Mouse (Mus musculus): ENCODE results near the gene Fance. TPM values are rescaled to one million over a fixed set of nuclear protein-coding genes. Genes with fewer than 3 reads are reported as not detected.

Gene Fance
- polyA plus RNA-seq, 1 experiment from 2014 or later = 21.7 TPM

DNA sequence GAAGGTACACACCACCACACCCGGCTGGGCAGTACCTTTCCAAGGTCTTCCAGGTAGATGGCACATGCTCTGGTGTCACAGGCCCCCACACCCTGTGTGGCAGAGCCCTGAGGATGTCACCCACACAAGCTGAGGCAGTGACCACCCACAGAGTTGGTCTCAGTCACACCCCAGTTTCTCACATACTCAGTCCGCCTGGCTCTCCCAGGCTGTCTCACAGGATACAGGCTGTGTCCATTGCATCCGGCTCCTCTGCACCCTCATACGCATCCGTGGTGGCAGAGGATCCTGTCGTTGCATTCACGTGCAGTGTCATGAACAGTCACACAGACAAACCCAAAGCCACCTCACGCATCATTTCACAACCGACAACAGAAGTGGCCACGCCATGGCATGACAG, 34.0 kb downstream of the Fance start:
- H3K27ac ChIP-seq (ENCODE audit: low read depth, low read length) = no peak overlapping the region
- 0 out of 2 replicates have a peak, but pooled peaks cover 7% of the 10 kb centered on the region for H3K27me3 ChIP-seq (replicated peaks; ENCODE audit: control insufficient read depth, insufficient read depth, low read length)
- peaks cover 15% of the 10 kb centered on the region; the same call in 1 of the 2 replicates for H3K4me1 ChIP-seq (ENCODE audit: control insufficient read depth, insufficient read depth, low read length)
- no peaks in the 10 kb centered on the region for H3K9me3 ChIP-seq (replicated peaks; ENCODE audit: control insufficient read depth, low read length)
- no peak for DNase-seq (ENCODE audit: low spot score)
- ATAC-seq = no peak
- H3K36me3 ChIP-seq (ENCODE audit: control insufficient read depth, insufficient read depth, low read length) = no peaks in the 10 kb centered on the region
- no peak overlapping the region for H3K4me2 ChIP-seq (ENCODE audit: low read length)
- no peak overlapping the region for H3K4me3 ChIP-seq (ENCODE audit: low read depth, low read length)
- 80% methylated on average over 10 of the region's 10 CpGs for WGBS
- H3K9ac ChIP-seq (ENCODE audit: low read length) = no peak overlapping the region

DNA sequence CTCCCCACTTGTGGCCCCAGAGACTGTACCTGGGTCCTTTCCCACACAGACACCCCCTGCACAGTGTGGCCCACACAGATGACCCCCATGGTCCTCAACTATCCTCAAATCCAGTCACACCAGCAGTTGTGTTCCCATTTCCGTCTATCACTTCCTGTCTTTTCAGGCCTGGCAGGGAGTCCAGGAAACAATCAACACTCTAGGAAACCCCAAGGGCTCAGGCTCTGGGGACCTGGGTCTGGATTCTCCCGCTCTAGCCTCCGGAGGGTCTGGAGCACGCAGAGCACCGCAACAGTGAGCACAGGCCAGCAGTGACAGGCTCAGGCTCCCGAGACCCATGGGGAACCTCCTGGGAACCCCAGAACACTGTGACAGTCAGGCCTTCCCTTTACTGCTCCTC, 34.9 kb downstream of the Fance start:
- H3K27me3 ChIP-seq (replicated peaks; ENCODE audit: control insufficient read depth, insufficient read depth, low read length) = 0 out of 2 replicates have a peak, but pooled peaks cover 10% of the 10 kb centered on the region
- peaks cover 15% of the 10 kb centered on the region; the same call in 1 of the 2 replicates for H3K4me1 ChIP-seq (ENCODE audit: control insufficient read depth, insufficient read depth, low read length)
- DNase-seq (ENCODE audit: low spot score) (no peak), ATAC-seq (no peak)
- no peak overlapping the region for H3K4me3 ChIP-seq (ENCODE audit: low read depth, low read length)
- 56% methylated on average over 6 of the region's 6 CpGs for WGBS
- no peak overlapping the region for H3K4me2 ChIP-seq (ENCODE audit: low read length)
- no peaks in the 10 kb centered on the region for H3K36me3 ChIP-seq (ENCODE audit: control insufficient read depth, insufficient read depth, low read length)
- H3K9me3 ChIP-seq (replicated peaks; ENCODE audit: control insufficient read depth, low read length) = no peaks in the 10 kb centered on the region
- no peak overlapping the region for H3K27ac ChIP-seq (ENCODE audit: low read depth, low read length)
- no peak overlapping the region for H3K9ac ChIP-seq (ENCODE audit: low read length)

DNA sequence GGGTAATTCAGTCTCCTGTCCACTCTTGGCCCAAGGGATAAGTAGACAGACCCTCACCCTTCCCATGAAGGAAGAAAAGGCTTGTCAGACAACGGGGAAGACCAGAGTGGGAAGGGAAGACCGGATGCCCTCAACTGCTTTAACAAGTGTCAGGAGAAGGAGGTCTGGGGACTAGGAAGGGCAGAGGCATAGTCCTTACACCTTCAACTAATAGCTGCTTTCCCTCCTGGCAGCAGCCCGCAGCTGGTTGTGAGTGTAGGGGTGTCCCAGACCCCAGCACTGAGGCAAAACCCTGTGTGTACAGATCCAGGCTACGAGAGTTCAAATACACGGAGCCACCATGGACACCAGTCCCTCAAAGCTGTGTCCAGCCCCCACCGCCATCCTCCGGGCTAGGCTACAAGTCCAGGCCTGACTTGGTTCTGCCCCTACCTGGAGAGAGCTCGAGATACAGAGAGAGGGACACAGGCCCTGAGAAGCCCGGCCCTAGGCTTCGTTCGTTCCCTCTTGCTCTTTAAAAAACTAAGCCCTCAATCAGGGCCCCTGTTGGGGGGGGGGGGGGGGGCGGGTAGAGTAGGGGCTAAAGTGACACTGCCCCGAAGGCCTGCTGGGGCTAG, 36.1 kb downstream of the Fance start:
- H3K27me3 ChIP-seq (replicated peaks; ENCODE audit: control insufficient read depth, insufficient read depth, low read length) = 0 out of 2 replicates have a peak, but pooled peaks cover 10% of the 10 kb centered on the region
- ATAC-seq (no peak), DNase-seq (ENCODE audit: low spot score) (no peak)
- peaks cover 15% of the 10 kb centered on the region; the same call in 1 of the 2 replicates for H3K4me1 ChIP-seq (ENCODE audit: control insufficient read depth, insufficient read depth, low read length)
- peak overlapping the region; percentile 81 for H3K4me2 ChIP-seq (ENCODE audit: low read length)
- H3K27ac ChIP-seq (ENCODE audit: low read depth, low read length) = no peak overlapping the region
- 8% methylated on average over 13 of the region's 13 CpGs for WGBS
- H3K36me3 ChIP-seq (ENCODE audit: control insufficient read depth, insufficient read depth, low read length) = no peaks in the 10 kb centered on the region
- H3K9ac ChIP-seq (ENCODE audit: low read length) = peak overlapping the region; percentile 65; the same call in 1 of the 2 replicates
- H3K9me3 ChIP-seq (replicated peaks; ENCODE audit: control insufficient read depth, low read length) = no peaks in the 10 kb centered on the region
- peak overlapping the region; percentile 59 for H3K4me3 ChIP-seq (ENCODE audit: low read depth, low read length)

DNA sequence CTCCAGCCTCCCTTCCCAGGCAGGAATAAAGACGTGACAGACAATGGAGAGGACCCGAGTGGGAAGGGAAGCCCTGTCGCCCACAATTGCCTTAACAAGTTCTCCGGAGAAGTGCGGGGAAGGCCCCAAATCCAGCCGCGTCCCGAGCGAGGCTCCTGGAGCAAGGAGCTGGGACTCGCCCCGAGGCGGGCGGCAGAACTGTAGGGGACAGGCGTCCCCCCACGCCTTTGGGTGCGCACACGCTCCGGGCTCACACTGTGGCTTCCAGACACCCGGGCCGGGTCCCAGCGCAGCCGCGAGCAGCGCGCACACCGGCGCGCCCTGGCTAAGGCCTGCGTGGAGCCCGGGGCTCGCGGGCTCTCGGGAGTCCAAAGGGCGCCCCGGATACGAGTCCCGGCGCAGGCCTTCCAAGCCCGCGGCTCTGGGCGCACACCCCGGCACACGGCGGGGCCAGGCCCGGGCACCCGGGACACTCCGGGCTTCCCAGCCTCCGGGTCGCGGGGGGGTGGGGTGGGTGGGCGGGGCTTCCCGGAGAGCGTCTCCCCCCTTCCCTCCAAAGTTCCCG, 36.7 kb downstream of the Fance start:
- Histone ChIP-seq H3K36me3 (ENCODE audit: control insufficient read depth, insufficient read depth, low read length) (no peaks in the 10 kb centered on the region), H3K4me1 (ENCODE audit: control insufficient read depth, insufficient read depth, low read length) (peaks cover 15% of the 10 kb centered on the region; the same call in 1 of the 2 replicates), H3K9ac (ENCODE audit: low read length) (peak overlapping the region; percentile 65), H3K4me3 (ENCODE audit: low read depth, low read length) (peak overlapping the region; percentile 59), H3K27ac (ENCODE audit: low read depth, low read length) (0 out of 2 replicates have a peak overlapping the region, but pooled peaks have one; percentile 15), H3K9me3 (replicated peaks; ENCODE audit: control insufficient read depth, low read length) (no peaks in the 10 kb centered on the region), H3K27me3 (replicated peaks; ENCODE audit: control insufficient read depth, insufficient read depth, low read length) (0 out of 2 replicates have a peak, but pooled peaks cover 10% of the 10 kb centered on the region), H3K4me2 (ENCODE audit: low read length) (peak overlapping the region; percentile 81)
- ATAC-seq (peak; percentile 55), DNase-seq (ENCODE audit: low spot score) (peak; percentile 36)
- under 1% methylated on average over 46 of the region's 54 CpGs for WGBS

DNA sequence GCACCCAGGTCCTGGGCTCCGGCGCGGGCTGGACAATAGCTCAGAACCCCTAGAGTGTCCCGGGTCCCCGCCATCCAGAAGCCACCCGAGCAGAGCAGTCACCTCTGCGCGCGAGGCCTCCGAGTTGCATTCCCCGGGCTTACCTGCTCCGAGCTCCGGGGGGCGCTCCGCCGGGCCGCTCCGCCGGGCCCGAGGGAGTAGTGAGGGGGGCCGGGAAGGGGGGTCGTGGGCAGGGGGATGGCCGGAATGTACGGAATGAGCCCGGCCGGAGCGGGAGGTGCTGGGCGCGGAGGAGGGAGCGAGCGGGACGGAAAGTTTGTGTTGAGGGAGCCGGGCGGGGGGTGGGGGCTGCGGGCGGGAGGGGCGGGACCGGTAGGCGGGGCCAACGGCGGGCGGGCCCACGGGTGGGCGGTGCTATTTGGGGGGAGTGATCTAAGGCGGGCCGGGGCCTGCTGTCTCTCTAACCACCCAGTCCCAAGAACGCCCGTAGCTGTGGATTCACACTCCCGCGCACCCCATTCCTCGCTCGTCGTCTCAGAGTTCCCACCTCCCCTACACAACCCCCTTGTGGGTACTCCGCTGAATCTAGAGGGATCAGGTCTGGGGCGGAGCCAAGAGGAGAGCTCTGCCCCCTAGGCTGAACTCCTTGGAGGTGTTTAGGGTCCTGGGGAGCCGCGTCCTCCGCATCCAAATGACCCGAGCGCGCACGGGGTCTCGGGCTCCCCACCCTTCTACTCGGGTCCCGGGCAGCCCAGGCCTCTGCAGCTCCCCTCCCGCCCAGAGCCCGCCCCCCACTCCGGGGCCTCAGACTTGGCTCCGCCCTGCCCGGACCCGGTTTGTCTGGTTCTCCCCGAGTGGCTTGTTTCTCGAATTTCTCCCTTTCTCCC, 37.4 kb downstream of the Fance start, which contains the start of gene Tead3:
TSS of gene Tead3 (minus strand) at position 352 of the 887 bp plus-strand sequence.
- DNase-seq (ENCODE audit: low spot score) = peak; percentile 78
- Histone ChIP-seq H3K4me2 (ENCODE audit: low read length) (peak within 1 kb of the TSS; percentile 81), H3K27me3 (replicated peaks; ENCODE audit: control insufficient read depth, insufficient read depth, low read length) (0 out of 2 replicates have a peak, but pooled peaks cover 10% of the 10 kb centered on the region), H3K9me3 (replicated peaks; ENCODE audit: control insufficient read depth, low read length) (no peaks in the 10 kb centered on the region), H3K9ac (ENCODE audit: low read length) (peak within 1 kb of the TSS; percentile 65), H3K4me3 (ENCODE audit: low read depth, low read length) (peak within 1 kb of the TSS; percentile 59), H3K4me1 (ENCODE audit: control insufficient read depth, insufficient read depth, low read length) (peaks cover 14% of the 10 kb centered on the region; the same call in 1 of the 2 replicates), H3K27ac (ENCODE audit: low read depth, low read length) (0 out of 2 replicates have a peak within 1 kb of the TSS, but pooled peaks have one; percentile 15), H3K36me3 (ENCODE audit: control insufficient read depth, insufficient read depth, low read length) (no peaks in the 10 kb centered on the region)
- ATAC-seq = peak; percentile 89
- WGBS = under 1% methylated on average over 54 of the region's 73 CpGs

DNA sequence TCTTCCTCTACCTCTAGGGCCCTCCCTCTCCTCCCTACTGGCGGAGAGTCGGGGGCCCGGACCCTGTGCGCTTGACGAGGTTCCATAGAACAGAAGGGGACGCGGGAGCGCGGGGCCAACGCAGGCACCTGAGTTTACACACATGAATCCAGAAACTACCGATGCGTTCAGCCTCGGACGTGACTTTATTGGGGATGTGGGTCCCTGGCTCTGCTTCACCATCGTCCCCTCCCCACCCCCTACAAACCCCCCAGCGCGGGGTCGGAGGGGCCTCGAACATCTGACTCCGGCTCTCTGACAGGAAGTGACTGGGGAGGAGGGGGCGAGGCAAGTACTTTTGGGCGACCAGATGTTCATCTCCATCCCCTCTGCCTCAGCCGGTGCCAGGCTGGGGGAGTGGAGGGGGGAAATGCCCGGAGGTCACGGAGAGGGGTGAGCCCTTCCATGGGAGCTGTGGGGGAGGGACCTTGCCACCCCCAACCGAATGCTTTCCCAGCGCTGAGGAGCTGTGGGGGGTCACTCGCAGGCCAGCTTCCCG, 38.1 kb downstream of the Fance start:
- peak overlapping the region; percentile 59 for H3K4me3 ChIP-seq (ENCODE audit: low read depth, low read length)
- DNase-seq (ENCODE audit: low spot score) = no peak
- under 1% methylated on average over 27 of the region's 29 CpGs for WGBS
- peaks cover 11% of the 10 kb centered on the region; the same call in 1 of the 2 replicates for H3K4me1 ChIP-seq (ENCODE audit: control insufficient read depth, insufficient read depth, low read length)
- peak overlapping the region; percentile 35 for H3K9ac ChIP-seq (ENCODE audit: low read length)
- no peak overlapping the region for H3K27ac ChIP-seq (ENCODE audit: low read depth, low read length)
- H3K27me3 ChIP-seq (replicated peaks; ENCODE audit: control insufficient read depth, insufficient read depth, low read length) = 0 out of 2 replicates have a peak, but pooled peaks cover 10% of the 10 kb centered on the region
- H3K36me3 ChIP-seq (ENCODE audit: control insufficient read depth, insufficient read depth, low read length) = no peaks in the 10 kb centered on the region
- ATAC-seq = no peak
- H3K4me2 ChIP-seq (ENCODE audit: low read length) = peak overlapping the region; percentile 81
- no peaks in the 10 kb centered on the region for H3K9me3 ChIP-seq (replicated peaks; ENCODE audit: control insufficient read depth, low read length)

DNA sequence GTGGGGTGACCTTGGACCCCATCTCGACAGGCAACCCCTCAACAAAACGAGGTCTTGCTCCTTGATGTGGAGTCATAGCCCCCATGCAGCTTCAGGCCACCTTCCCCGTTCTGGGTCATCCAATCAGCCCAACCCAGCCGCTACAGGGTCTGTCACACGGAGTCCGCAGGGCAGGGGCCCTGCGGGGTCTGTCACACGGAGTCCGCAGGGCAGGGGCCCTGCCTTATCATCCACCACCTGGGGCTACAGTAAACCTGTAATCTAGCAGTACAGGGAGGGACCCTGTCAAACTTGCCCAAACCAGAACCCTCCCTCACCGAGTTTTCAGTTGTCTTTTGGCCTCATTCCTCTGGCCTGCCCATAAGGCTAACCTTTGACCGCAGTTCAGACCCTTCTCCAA, 38.7 kb downstream of the Fance start:
- H3K27ac ChIP-seq (ENCODE audit: low read depth, low read length) = no peak overlapping the region
- 18% methylated on average over 11 of the region's 11 CpGs for WGBS
- no peaks in the 10 kb centered on the region for H3K9me3 ChIP-seq (replicated peaks; ENCODE audit: control insufficient read depth, low read length)
- DNase-seq (ENCODE audit: low spot score) = no peak
- H3K9ac ChIP-seq (ENCODE audit: low read length) = no peak overlapping the region
- H3K27me3 ChIP-seq (replicated peaks; ENCODE audit: control insufficient read depth, insufficient read depth, low read length) = 0 out of 2 replicates have a peak, but pooled peaks cover 10% of the 10 kb centered on the region
- H3K4me3 ChIP-seq (ENCODE audit: low read depth, low read length) = peak overlapping the region; percentile 59; the same call in 1 of the 2 replicates
- H3K4me2 ChIP-seq (ENCODE audit: low read length) = no peak overlapping the region
- peaks cover 11% of the 10 kb centered on the region; the same call in 1 of the 2 replicates for H3K4me1 ChIP-seq (ENCODE audit: control insufficient read depth, insufficient read depth, low read length)
- no peaks in the 10 kb centered on the region for H3K36me3 ChIP-seq (ENCODE audit: control insufficient read depth, insufficient read depth, low read length)
- ATAC-seq = no peak

DNA sequence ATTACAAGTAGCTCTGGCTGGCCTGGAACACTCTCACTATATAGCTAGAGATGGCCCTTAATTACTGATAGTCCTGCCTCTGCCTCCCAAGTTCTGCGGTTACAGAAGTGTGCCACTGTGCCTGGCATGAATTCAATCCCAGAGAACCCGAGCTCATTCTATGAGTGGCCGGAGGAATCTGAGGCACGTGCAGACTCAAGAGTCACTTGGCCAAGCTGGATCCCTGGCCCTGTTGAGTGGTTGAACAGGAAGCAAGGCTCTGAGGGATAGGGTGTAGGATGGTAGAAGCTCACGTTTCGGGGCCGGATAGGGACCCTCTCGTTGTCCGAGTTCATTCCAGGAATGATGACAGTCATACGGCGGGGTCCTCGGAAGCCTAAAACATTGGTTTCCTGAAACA, 42.6 kb downstream of the Fance start:
- peaks cover 14% of the 10 kb centered on the region; the same call in 1 of the 2 replicates for H3K27me3 ChIP-seq (replicated peaks; ENCODE audit: control insufficient read depth, insufficient read depth, low read length)
- ATAC-seq = no peak

More for the DNA sequence above, 42.6 kb downstream of the Fance start:
- H3K4me2 ChIP-seq (ENCODE audit: low read length) = no peak overlapping the region
- no peaks in the 10 kb centered on the region for H3K36me3 ChIP-seq (ENCODE audit: control insufficient read depth, insufficient read depth, low read length)
- 0 out of 2 replicates have a peak, but pooled peaks cover 2% of the 10 kb centered on the region for H3K4me1 ChIP-seq (ENCODE audit: control insufficient read depth, insufficient read depth, low read length)
- H3K9ac ChIP-seq (ENCODE audit: low read length) = no peak overlapping the region
- no peak overlapping the region for H3K27ac ChIP-seq (ENCODE audit: low read depth, low read length)
- H3K4me3 ChIP-seq (ENCODE audit: low read depth, low read length) = no peak overlapping the region
- 87% methylated on average over 12 of the region's 12 CpGs for WGBS
- H3K9me3 ChIP-seq (replicated peaks; ENCODE audit: control insufficient read depth, low read length) = no peaks in the 10 kb centered on the region
- no peak for DNase-seq (ENCODE audit: low spot score)
